Mouse (Mus musculus) thymus, postnatal 36 days (tissue): ENCODE results near the gene Wdr90.
A peak's percentile ranks its signal among the peaks of the same experiment; 100 is the strongest.

ENCODE experiments used
- DNase-seq, 2 experiments: peaks; one replicate each; pipeline ENCODE4 v3.0.0; 2022; ENCODE audit warnings: mixed read lengths in 2 of 2

Gene Wdr90

DNA sequence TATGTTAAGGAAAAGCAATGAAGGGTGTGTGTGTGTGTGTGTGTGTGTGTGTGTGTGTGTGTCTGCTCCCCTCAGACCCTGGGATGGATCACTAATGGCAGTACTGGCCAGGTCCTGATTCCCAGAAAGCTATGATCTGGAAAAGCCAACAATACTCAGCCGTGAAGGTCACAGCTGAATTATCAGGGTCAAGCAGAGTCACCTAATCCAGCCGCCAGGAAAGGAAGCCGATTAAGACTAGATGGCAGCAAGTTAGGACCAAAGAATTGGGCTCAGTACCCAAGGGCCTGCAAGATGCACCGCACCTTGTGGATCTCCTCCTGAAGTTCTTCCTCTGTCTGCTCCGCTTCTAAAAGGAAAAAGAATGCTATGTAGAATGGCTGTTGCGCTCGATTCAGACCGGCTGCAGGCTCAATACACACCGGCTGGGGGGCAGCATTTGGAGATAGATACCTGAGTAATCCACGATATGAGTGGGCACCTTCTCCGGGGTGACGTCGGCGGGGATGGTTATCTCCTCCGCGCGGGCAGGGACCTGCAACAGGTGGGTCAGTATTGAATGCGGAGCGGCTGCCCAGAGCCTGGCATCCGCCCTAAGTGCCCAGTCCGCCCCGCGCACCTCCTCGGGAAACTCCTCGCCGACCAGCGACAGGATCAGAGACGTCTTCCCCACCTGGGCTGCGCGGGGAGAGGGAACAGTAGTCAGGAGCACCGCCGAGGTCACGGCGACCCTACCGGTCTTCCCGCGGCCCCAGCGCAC is 17.5 kb downstream of the Wdr90 start:
- no peak for DNase-seq

DNA sequence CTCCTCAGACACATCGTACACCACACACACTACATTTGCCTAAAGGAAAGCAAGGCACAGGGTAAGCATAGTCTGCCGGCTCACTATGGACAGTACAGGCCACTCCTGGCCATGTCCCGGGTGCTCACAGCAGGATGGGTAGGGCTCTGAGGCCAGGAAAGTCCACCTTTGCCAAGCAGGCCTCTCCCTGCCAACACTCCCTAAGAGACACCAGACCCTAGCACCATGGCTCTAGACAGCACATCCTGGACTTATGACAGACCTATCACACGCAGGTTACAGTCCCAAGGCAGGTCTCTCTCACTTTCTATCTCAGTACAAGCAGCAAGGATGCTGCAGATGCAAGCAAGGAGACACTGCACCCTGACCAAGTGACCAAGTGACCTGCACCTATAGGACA is 18.2 kb downstream of the Wdr90 start:
- DNase-seq = no peak

DNA sequence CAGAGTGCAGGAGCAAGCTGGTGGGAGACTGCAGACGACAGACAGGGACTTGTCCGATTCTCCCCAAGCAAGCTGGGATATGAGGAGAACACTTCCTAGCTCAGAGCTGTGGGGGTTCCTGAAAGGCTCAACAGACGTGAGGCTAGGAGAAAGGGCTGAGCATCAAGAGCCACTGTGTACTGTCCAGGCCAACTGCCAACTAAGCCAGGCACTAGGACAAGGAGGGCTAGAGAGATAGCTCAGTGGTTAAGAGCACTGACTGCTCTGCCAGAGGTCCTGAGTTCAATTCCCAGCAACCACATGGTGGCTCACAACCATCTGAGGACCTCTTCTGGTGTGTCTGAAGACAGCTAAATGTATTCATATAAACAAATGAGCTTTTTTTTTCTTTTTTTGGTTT is 18.8 kb downstream of the Wdr90 start:
- DNase-seq = no peak

DNA sequence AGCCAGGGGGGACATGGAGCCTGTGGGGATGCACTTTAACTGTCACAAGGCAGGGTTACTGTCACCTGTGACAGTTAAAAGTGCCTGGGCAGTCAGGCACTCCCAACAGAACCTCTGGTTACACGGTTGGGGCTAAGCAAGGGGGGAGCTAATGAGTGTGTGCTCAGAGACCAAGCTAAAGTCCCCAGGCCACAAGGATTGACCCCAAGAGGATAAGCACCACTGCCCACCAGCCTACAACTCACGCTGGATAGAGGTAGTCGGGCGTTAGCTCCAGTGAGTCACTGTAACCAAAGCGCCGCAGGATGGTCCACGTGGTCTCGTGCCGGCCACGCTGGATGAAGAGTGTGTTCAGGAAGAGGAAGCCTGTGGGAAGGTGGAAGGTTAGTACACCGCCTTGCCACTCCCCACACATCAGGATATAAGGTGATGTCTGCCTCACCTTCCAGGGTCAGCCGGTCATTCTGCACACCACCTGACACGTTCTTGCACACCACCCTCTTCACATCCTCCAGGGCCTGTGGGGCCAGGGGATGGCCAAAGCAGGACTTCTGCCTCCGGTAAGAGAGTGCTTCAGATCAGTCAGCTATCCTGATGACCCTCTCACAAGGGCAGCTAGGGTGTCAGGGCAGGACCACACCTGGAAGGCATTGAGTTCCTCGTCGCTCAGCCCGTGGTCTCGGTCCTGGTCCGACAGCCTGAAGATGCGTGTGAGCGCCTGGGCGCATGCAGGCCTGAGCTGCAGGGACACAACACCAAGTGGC is 20.0 kb downstream of the Wdr90 start, which contains the start of gene Gm20683:
TSS of gene Gm20683 (minus strand) at position 647 of the 764 bp plus-strand sequence.
- no peak for DNase-seq

DNA sequence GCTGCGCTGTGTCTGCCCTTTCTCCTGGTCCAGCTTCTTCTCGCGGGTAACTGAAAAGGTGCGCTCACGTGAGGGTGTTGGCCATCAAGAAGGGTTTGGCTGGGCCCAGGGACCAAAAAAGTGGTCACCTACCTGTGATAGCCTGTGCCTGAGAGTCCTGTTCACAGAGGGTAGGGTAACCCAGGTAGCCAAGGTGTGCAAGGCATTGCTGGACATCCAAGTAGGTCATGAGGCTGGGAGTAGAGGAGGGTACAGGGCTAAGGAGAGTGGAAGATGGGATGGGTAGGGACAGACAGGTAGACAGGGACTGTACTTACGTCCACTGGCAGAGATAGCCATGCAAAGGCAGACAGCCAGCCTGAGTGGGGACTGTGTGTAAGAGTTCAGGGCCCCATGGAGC is 20.8 kb downstream of the Wdr90 start:
- no peak for DNase-seq

DNA sequence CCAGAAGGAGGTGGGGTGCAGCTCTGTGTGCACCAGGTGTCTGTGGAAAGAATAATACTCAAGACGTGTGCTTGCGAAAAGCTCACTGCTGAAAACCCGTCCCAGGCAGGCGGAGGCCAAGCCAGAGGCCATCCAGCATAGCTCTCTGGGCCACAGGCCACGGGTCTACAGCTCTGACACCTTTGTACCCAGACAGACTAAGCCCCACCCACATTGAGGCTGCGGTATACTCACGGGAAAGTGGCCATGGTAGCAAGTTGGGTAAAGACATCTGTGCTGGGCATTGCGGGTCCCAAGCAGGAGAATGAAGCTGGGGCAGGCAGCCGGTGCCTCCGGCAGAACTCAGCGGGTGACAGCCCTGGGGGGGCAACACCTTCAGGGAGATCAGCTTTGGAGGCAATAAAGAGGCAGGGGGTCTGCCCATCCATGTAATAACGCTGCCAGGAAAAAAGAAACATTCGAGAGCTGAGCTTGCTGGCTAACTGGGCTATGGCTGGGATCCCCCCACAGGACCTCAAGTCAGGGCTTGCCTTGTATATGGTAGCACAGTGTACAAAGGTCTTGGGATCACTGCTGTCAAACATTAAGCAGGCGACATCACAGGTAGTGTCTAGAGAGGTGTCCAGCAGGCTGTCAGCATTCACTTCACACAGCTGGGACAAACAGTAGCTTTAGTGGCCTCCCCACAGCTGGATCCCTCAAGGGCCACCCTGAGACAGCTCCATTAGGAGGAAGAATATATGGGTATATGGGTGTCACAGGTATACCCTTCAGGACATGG is 21.7 kb downstream of the Wdr90 start:
- no peak for DNase-seq

DNA sequence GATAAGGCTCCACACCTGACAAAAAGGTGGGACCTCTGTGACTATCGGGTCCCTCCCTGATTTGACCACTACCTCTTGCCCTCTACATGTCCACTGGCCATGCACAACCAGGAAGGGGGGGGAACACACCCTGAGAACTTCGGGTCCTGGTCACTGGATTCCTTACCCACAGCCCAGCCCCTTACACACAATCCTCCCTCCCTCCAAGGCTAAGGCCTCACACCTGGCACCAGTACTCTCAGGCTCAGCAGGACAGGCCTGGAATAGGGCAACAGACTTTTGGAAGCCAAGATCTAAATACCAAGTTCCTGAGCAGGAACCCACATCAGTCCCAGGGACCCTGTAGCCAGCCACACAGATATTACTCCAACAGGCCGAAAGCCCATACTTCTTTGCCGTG is 22.4 kb downstream of the Wdr90 start:
- DNase-seq = no peak

DNA sequence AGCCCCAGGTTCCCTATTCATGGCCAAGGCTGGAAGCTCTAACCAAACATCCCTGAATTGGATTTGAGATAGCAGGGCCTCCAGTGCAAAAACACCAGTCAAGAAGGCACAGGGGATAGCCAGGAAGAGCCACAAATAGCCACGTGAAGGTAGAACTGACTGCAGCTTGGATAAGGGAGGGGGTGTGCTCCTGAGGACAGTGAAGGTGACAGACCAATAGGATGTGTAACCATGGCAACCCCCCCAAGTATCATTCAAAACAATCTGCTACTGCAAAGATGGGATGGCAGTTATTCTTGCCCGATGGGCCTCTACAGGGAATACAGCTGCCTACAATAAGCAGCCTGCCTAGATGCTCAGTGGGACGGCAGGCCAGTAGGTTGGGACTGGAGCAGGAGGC is 23.8 kb downstream of the Wdr90 start:
- no peak for DNase-seq

DNA sequence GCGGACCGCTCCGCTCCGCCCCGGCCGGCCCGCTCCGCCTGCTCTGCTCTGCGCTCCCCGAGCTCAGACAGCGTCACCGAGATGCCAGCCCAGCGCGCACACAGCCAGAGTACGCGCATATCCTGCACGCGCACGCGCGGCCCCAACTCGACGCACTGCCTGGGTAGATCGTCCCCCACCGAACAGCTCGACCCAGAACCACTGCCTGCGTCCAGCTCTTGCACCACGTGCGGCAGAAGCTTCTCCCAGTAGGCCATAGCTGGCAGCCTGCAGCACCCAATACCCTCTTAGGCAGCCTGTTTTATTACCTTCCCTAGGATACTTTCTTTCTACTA is 24.3 kb downstream of the Wdr90 start, which contains the start of gene Rhbdl1:
TSS of gene Rhbdl1 (minus strand) at position 220 of the 335 bp plus-strand sequence.
- no peak for DNase-seq

DNA sequence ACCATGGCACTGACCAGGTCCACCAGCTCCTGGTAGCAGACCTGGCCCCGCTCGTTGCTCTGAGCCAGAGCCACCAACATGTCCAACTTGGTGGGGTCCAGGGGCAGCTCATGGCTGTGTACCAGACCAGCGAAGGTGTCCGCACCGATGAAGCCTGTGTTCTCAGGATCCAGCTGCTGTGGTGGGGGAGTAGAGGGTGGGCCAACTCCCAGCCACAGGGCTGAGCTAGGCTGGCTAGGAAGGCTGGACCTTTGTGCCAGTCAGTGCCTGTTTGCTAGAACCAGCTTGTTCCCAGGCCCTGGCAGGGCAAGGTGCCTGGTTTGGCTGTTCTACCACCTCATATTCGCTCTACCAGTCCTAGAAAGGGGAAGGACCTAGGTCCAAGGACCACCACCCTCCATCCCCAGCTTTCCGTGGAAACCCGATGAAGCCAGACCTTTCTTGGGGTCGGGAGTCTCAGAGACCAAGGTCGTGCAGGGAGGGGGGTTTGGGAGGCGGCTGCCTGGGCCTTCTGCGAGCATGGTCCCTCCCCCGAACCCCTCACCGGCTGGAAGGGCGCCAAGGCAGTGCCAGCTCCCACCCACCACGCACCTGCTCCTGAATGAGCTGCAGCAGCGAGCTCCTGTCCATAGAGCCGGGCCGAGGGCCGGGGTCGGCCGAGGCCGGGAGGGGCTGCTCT is 24.8 kb downstream of the Wdr90 start:
- peak in 1 of 2 experiments; percentile 60 for DNase-seq

DNA sequence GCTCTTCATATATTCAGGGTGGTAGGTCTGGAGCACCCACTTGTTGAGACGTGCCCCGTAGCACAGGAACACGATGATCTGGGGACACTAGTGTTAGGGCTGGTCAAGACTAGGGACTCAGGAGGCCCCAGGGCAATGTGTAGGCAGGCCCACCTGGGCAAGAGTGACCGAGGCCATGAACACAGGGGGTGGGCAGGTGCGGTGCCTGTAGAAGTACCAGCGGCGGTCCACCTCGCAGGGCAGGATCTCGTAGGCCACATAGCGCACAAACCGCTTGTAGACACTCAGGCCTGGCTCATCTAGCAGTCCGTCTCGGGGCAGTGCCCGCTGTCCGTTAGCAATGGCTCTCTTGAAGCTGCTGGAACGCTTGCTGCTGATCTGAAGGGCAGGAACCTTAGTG is 25.5 kb downstream of the Wdr90 start:
- peak in 1 of 2 experiments; percentile 12 for DNase-seq

DNA sequence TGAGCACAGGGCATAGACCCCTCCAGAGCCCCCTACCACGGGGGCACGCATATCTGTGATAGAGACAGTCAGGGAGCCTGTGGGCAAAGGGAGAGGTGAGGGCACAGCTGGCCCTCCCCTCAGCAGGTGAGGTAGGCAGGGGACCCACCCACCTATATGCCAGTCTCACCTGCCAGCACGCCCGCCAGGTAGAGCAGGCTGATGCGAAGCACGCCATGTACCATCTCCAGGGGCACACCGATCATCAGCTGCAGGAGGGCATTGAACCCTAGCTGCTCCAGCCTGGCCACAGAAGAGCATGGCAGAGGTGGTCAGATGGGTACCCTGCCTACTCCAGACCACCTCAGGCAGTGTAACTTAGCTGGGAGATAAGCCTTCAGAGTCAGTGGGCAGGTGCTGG is 26.0 kb downstream of the Wdr90 start:
- DNase-seq = no peak

DNA sequence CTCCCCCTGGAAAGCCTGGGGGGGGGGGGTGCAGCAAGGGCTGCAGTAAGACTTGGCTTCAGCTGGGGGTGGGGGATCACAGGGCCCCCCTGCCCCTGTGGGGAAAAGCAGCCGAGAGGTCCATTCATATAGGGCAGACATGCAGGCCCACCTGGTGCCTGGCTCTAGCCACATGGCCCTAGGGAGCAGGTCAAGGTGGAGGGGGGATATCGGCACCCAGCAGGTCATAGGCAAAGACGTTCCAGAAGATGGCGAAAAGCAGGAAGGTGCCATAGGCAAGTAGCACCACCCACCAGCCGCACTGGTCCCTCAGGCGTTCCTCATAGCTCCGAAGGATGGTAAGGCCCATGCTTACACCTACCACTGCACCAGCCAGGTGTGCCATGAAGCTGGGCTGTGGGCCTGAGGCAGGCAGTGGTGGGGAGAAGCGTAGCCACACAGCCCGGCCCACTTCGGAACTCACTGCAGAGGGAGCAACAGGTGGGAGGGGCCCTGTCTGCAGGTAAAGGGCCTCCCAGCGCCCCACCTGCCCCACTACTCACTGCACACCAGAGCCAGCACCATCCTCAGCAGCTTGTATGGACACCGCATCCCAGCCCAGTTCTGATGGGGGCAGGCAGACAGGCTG is 26.6 kb downstream of the Wdr90 start:
- DNase-seq = peak in 1 of 2 experiments; percentile 32

DNA sequence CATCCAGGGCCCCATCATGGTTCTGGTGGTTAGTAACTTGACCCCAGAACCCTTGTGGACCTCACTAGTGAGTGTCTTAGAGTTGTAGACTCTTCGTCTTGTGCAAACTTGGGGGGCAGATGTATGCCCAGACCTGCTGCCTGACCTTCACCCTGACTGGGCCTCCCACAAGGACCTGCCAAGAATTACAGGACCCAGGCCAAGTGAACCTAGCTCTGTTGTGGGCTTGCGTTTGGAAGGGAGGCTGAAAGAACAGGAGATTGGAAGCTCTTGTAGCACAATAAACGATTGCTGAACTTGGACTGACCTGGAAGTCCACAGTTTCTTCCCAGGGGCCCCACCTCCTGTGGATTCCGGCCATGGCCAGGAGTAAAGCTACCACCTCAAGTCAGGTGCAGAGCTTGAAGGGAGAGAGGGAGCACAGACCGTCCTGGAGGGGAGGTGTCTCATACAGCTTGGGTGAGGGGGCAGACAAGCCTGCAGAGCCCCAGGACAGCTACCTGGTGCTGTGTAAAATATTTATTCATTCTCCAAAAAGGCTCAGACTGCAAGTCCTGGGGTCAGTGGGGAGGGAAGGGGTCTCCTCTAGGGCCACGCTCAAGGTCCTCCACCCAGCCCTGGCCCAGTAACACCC is 27.2 kb downstream of the Wdr90 start:
- DNase-seq = no peak

DNA sequence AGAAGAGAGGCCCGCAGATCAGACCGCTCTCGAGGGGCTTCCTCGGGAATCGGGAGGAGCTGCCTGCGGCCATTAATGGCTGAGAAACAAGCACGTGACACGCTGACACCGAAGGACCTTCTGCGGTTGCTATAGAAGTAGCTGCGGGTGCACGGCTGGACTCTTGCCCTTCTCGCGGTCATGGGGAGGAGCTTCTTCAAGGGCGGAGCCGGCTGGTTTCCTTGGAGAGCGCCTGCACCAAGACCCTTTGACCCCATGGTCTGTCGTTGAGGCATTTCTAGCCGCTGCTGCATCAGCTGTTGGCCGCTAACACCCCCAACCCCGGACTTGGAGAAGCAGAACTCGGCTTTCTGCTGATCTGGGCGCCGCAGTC is 28.0 kb downstream of the Wdr90 start, which contains the start of gene Stub1:
TSS of gene Stub1 (minus strand) at position 114 of the 373 bp plus-strand sequence.
- no peak for DNase-seq

DNA sequence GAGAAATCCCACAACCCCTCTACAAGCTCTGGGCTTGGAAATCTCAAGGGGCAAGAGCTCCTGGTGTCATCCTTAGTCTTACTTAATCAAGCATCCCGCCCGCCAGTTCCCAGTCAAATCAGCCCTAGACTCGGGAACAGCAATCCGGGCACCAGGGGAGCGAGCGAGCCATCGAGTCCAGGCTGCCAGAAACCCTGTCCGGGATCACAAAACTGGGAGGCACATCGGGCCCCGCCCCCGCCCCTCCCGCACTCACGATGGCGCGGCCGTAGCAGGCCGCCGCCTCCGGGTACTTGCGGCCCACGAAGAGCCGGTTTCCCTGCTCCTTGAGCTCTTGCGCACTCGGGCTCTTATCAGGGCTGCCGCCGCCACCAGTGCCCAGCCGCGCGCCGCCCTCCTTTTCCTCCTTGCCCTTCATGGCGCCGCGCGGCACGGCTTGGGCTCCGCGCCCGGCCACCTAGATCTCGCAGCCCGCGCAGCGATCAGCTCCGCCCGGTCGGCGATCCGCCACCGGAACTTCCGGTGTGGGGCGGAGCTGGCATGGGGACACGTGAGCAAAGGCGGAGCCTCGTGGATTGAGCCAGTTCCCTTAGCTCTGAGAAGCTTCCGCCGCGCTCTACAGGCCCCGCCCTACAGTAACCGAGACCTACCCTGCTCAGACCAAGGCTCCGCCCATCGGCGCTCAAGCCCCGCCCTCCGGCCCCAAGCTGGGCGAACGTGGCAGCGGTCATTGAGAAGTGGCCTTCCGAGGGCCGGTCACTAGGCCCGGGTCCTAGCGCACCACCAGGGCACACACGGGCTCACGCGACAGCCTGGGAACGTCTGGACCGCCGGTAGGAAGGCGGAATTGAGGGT is 28.6 kb downstream of the Wdr90 start:
- DNase-seq = peak; percentile 97 to 99

DNA sequence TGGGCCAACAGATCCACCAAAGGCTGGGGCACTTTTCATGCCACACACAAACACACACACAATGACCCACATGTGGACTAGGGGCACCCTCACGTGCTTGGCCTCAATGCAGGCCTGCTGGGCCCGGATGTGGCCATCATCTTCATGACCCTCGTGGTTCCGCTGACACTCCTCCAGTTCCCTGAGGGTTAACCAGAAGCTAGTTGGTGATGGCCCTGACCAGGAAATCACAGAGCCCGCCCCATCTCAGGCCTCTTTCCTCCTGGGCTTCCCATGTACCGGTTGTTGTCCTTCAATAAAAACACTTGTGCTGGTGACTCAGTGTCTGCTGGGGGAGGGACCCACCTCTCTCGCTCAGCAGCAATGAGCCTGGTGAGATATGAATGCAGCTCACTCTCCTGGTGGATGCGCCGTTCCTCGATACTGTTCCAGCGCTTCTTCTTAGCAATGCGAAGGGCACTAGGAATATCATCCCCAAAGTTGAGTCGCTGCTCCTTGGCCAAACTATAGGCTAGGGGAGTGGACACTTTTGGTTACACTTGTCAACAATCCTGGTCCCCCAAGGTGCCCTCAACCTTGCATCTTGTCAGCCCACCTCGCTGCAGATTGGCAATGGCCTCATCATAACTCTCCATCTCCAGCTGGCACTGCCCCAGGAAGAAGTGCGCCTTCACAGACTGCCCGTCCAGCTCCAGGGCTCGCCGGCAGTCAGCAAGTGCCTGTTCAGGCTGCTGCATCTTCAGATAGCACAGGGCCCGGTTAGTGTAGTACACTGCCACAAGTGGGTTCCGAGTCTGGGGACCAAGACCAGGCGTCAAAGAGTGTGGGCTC is 29.6 kb downstream of the Wdr90 start:
- peak in 1 of 2 experiments; percentile 29 for DNase-seq

DNA sequence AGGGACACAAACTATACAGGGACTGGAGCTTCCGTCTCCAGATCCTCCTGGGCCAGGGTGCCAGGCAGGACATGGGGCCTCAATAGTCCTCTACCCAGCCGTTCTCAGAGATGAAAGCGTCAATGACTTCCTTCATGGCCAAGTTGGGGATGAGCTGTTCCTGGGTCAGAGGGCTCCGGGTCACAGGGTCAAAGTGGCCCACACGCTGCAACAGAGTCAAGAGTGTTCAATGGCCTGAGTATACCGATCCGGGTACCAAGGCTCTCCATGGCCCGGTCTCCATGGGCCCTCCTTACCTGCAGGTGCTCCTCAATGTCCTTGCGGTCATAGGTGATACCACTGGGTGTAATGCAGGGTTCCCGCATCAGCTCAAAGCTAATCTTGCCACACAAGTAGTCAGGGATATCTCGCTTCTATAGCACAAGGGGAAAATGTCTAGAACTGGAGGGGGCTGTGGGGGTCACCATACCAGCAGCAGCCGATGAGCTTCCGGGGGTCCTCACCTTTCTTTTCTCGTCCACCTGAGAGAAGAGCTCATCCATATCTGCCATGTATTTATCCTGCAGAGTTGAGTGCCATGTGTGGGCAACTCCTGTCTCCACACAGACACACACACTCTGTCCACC is 30.4 kb downstream of the Wdr90 start:
- DNase-seq = peak in 1 of 2 experiments; percentile 16

DNA sequence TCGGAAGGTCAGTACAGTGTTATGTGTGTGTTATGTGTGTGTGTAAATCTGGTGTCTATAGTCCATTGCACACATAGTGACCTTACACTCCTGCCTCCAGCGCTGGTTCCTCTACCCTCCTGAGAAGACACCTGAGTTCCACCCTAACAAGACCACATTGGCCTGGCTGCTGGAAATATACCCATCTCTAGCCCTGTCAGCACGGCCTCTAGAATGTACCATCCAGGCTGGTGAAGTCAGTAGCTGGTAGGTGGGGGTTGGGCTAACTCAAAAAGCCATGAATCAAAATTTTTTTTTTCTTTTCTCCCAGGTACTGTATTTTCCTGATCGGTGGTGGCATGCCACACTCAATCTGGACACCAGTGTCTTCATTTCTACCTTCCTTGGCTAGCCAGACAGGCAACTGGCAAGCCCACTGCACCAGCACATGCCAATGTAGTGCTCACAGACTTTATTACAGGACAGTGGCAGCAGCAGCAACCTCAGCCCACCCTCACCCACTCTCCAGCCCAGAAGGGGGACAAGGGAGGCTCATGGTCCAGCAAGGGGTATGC is 31.0 kb downstream of the Wdr90 start:
- DNase-seq = no peak
